Mouse (Mus musculus) CH12.LX (cell line): ENCODE data around the gene Mpv17l2. TPM values are rescaled to one million over a fixed set of nuclear protein-coding genes. Genes with fewer than 3 reads are reported as not detected.

Experiments used
- DNase-seq: peaks from one replicate; pipeline ENCODE4 v3.0.0-alpha.2; 2013; ENCODE audit errors: extremely low read depth
- H3K27ac ChIP-seq: 2 replicates; pipeline ENCODE4 v1.5.1; 2012; ENCODE audit warnings: low read depth, mild to moderate bottlenecking, control low read depth, moderate library complexity; ENCODE audit not compliant: insufficient read depth
- H3K27me3 ChIP-seq: replicated peaks from 2 replicates; pipeline ENCODE3; 2012; ENCODE audit warnings: inconsistent platforms
- H3K36me3 ChIP-seq, 2 experiments: replicated peaks in 1 of 2; 2 replicates each; pipeline versions ENCODE3 to v1.6.1; 2012; ENCODE audit warnings: inconsistent platforms in 1 of 2, low read length in 1 of 2, mild to moderate bottlenecking in 1 of 2, mixed read lengths in 1 of 2, moderate library complexity in 1 of 2; ENCODE audit not compliant: control insufficient read depth in 1 of 2, insufficient read depth in 1 of 2
- H3K4me1 ChIP-seq, 2 experiments: 2 replicates each; pipeline ENCODE4 v1.6.1; 2012; ENCODE audit warnings: inconsistent platforms in 1 of 2, moderate library complexity in 1 of 2; ENCODE audit not compliant: insufficient read depth in 2 of 2, control insufficient read depth in 1 of 2
- H3K4me2 ChIP-seq: 2 replicates; pipeline ENCODE4 v1.6.1; 2012; ENCODE audit warnings: low read depth, mild to moderate bottlenecking, control low read depth; ENCODE audit not compliant: poor library complexity, insufficient read depth, severe bottlenecking
- H3K4me3 ChIP-seq, 3 experiments: fragments of 150-350 bp in 1 of 3; sonication (generic) in 1 of 3; replicated peaks in 1 of 3; 2 replicates each; pipeline versions ENCODE3 to v1.5.1; 2011 to 2012; ENCODE audit warnings: low read depth in 2 of 3, low read length in 2 of 3, mild to moderate bottlenecking in 2 of 3, moderate library complexity in 2 of 3, control low read depth in 1 of 3, improper control_type of control experiment in 1 of 3, inconsistent platforms in 1 of 3, mixed read lengths in 1 of 3; ENCODE audit not compliant: poor library complexity in 1 of 3
- H3K79me2 ChIP-seq: replicated peaks from 2 replicates; pipeline ENCODE4 v1.6.1; 2012; ENCODE audit warnings: mild to moderate bottlenecking, moderate library complexity; ENCODE audit not compliant: control insufficient read depth, poor library complexity, insufficient read depth, severe bottlenecking; ENCODE audit errors: extremely low read depth
- H3K9ac ChIP-seq: 2 replicates; pipeline ENCODE4 v1.6.1; 2012; ENCODE audit warnings: low read depth, mild to moderate bottlenecking, control low read depth, moderate library complexity; ENCODE audit not compliant: insufficient read depth
- H3K9me3 ChIP-seq: replicated peaks from 2 replicates; pipeline ENCODE3; 2012; ENCODE audit warnings: low read length, inconsistent platforms, mixed read lengths
- CHD2 ChIP-seq: IDR thresholded peaks from 2 replicates; pipeline ENCODE4 v1.6.1; 2011; ENCODE audit warnings: low read length, improper control_type of control experiment
- E2F4 ChIP-seq: IDR thresholded peaks from 2 replicates; pipeline ENCODE4 v1.6.1; 2011; ENCODE audit warnings: low read depth, low read length, improper control_type of control experiment; ENCODE audit not compliant: insufficient replicate concordance
- EP300 ChIP-seq: IDR thresholded peaks from 2 replicates; pipeline ENCODE4 v1.6.1; 2011; ENCODE audit warnings: low read length, improper control_type of control experiment
- HCFC1 ChIP-seq: IDR thresholded peaks from 2 replicates; pipeline ENCODE4 v1.6.1; 2012; ENCODE audit warnings: low read depth, mild to moderate bottlenecking, inconsistent platforms, low read length, improper control_type of control experiment
- IRF4 ChIP-seq: IDR thresholded peaks from 2 replicates; pipeline ENCODE4 v1.6.1; 2014; ENCODE audit warnings: low read depth, mild to moderate bottlenecking, inconsistent platforms, low read length, improper control_type of control experiment
- JUND ChIP-seq: conservative IDR thresholded peaks from 2 replicates; pipeline ENCODE4 v1.6.1; 2011; ENCODE audit warnings: low read depth, low read length, improper control_type of control experiment
- MAFK ChIP-seq: IDR thresholded peaks from 2 replicates; pipeline ENCODE4 v1.6.1; 2011; ENCODE audit warnings: low read length, improper control_type of control experiment; ENCODE audit not compliant: insufficient replicate concordance
- MAX ChIP-seq: IDR thresholded peaks from 2 replicates; pipeline ENCODE4 v1.6.1; 2011; ENCODE audit warnings: low read length, improper control_type of control experiment
- MAZ ChIP-seq: IDR thresholded peaks from 2 replicates; pipeline ENCODE4 v1.6.1; 2012; ENCODE audit warnings: low read depth, mild to moderate bottlenecking, inconsistent platforms, low read length, improper control_type of control experiment, moderate library complexity
- MYC ChIP-seq: IDR thresholded peaks from 2 replicates; pipeline ENCODE4 v1.6.1; 2011; ENCODE audit warnings: low read depth, mild to moderate bottlenecking, improper control_type of control experiment, low read length
- NELFE ChIP-seq: IDR thresholded peaks from 2 replicates; pipeline ENCODE4 v1.6.1; 2011; ENCODE audit warnings: low read depth, low read length, improper control_type of control experiment
- NRF1 ChIP-seq: IDR thresholded peaks from 2 replicates; pipeline ENCODE4 v1.6.1; 2014; ENCODE audit warnings: low read depth, mild to moderate bottlenecking, inconsistent platforms, low read length, improper control_type of control experiment, moderate library complexity
- PAX5 ChIP-seq: IDR thresholded peaks from 2 replicates; pipeline ENCODE4 v1.6.1; 2012; ENCODE audit warnings: low read length, inconsistent platforms, mixed read lengths
- POLR2A ChIP-seq: IDR thresholded peaks from 2 replicates; pipeline ENCODE4 v1.6.1; 2011; ENCODE audit warnings: low read depth, mild to moderate bottlenecking, improper control_type of control experiment, low read length
- RAD21 ChIP-seq: IDR thresholded peaks from 2 replicates; pipeline ENCODE4 v1.6.1; 2011; ENCODE audit warnings: low read depth, mild to moderate bottlenecking, low read length, improper control_type of control experiment, moderate library complexity
- RCOR1 ChIP-seq: conservative IDR thresholded peaks from 2 replicates; pipeline ENCODE4 v1.6.1; 2012; ENCODE audit warnings: low read depth, mild to moderate bottlenecking, inconsistent platforms, low read length, improper control_type of control experiment
- SIN3A ChIP-seq: IDR thresholded peaks from 2 replicates; pipeline ENCODE4 v1.6.1; 2012; ENCODE audit warnings: low read length, improper control_type of control experiment, inconsistent platforms
- SMC3 ChIP-seq: IDR thresholded peaks from 2 replicates; pipeline ENCODE4 v1.6.1; 2011; ENCODE audit warnings: low read depth, low read length, improper control_type of control experiment
- TBP ChIP-seq: conservative IDR thresholded peaks from 2 replicates; pipeline ENCODE4 v1.6.1; 2011; ENCODE audit warnings: low read depth, low read length, improper control_type of control experiment
- UBTF ChIP-seq: IDR thresholded peaks from 2 replicates; pipeline ENCODE4 v1.6.1; 2012; ENCODE audit warnings: low read depth, mild to moderate bottlenecking, inconsistent platforms, low read length, improper control_type of control experiment, moderate library complexity
- ZC3H11A ChIP-seq: IDR thresholded peaks from 2 replicates; pipeline ENCODE4 v1.6.1; 2012; ENCODE audit warnings: low read depth, mild to moderate bottlenecking, inconsistent platforms, low read length, improper control_type of control experiment
- ZMIZ1 ChIP-seq: IDR thresholded peaks from 2 replicates; pipeline ENCODE4 v1.6.1; 2012; ENCODE audit warnings: low read depth, mild to moderate bottlenecking, inconsistent platforms, low read length, improper control_type of control experiment
- ZNF384 ChIP-seq: IDR thresholded peaks from 2 replicates; pipeline ENCODE4 v1.6.1; 2012; ENCODE audit warnings: low read depth, low read length, improper control_type of control experiment, inconsistent platforms
- dilution Hi-C: fragments of 300-500 bp; cut with MboI; formaldehyde crosslinking; loops from 2 replicates; pipeline ENCODE4 v1.14.3; 2020; ENCODE audit warnings: low sequenced_read_pairs; ENCODE audit not compliant: extremely low pct_unique_long_range_greater_than_20kb, extremely low pct_ligation_motif_present
- in situ Hi-C: fragments of 300-500 bp; cut with MboI; formaldehyde crosslinking; loops from 3 replicates; pipeline ENCODE4 v1.14.3; 2019; ENCODE audit warnings: low sequenced_read_pairs, low pct_ligation_motif_present, low pct_unique_long_range_greater_than_20kb, mixed read lengths
- polyA plus RNA-seq: library from polyadenylated mRNA; unstranded; fragments of >175 nt; gene quantifications from 2 replicates; pipeline ENCODE4 v1.2.1, GENCODE M21; 2012; ENCODE audit warnings: low read depth; ENCODE audit not compliant: insufficient read length
- total RNA-seq, 2 experiments: library from RNA; depleted of rRNA; stranded (reverse); fragments of 300-350 nt in 1 of 2; fragments of >200 nt in 1 of 2; gene quantifications; 2 replicates each; pipeline ENCODE4 v1.2.3; 2012 to 2014

Gene Mpv17l2
- total and polyA plus RNA-seq, 3 experiments: 25.3 to 36.1 (median 27.1) TPM

DNA sequence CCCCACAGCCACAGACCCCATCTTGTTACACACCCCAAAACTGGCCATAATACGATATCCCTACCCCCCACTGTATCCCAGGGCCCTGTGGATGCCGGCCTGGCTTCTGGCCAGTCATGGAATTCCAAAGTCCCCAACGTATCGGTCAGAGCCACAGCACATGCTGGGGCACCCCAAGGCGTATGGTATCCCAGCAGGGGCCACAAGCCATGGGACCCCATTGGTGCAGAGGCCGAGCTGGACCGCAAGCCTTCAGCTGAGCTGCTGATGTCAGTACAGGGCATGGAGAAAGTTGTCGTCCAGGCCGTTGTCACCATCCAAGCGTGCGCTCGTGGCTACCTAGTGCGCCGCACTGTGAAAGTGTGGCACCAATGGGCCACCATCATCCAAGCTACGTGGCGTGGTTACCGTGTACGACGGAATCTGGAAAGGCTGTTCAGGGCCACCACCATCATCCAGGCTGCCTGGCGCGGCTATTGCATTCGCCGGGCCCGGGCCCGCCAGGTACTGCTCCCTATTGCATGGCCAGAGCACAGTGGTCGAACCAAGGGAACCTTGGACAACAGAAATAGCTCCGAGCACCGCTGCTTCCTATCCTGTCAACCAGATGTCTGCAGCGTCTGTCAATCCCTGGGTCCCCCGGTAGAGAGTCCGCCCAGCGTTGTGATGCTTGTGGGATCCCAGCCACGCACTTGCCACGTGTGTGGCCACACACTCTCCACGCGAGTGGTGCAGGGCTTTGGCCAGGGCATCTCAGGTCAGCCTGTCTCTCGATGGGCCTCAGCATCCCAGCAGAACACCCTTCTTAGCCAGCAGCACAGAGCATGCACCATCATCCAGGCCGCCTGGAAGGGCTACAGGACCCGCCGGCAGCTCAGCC is 44.0 kb downstream of the Mpv17l2 start:
- Histone ChIP-seq H3K79me2 (no peaks in the 10 kb centered on the region), H3K9me3 (no peaks in the 10 kb centered on the region), H3K9ac (no peak overlapping the region), H3K4me2 (no peak overlapping the region), H3K36me3 (no peaks in the 10 kb centered on the region), H3K4me3 (no peak overlapping the region), H3K27me3 (peaks cover 13% of the 10 kb centered on the region), H3K27ac (no peak overlapping the region), H3K4me1 (peaks cover 0 to 20% of the 10 kb centered on the region in 2 experiments; a peak in 3 of 4 replicates)
- TF ChIP-seq CHD2 (no peak), ZMIZ1 (no peak), ZC3H11A (no peak), UBTF (no peak), POLR2A (no peak), PAX5 (no peak)
- in situ Hi-C loops: loop anchor here (5.0 to 10.0 kb wide), 3 partner anchors 36 to 128 kb away; partner anchors contain the start of genes Pgpep1 and Rab3a
- no peak for DNase-seq
- dilution Hi-C loops: no loop called here

DNA sequence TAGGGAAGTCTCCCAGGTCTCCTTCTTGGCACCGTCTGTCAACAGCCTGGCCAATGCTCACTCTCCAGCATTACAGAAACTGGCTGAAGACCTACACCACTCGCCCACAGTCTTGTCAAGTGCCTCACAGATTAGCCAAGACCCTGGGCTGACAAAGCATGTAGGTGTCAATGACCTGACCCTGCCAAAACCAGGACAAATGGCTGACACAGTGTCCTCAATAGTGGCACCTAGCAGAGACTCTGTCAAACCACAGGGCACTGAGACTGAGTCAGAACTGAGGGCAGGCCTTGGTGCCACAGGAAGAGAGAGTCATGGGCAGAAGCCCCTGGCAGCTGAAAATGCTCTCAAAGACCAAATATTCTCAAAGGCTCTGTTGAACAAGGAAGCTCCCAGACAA is 45.7 kb downstream of the Mpv17l2 start:
- Histone ChIP-seq H3K4me2 (no peak overlapping the region), H3K27ac (no peak overlapping the region), H3K27me3 (peaks cover 13% of the 10 kb centered on the region), H3K9me3 (no peaks in the 10 kb centered on the region), H3K36me3 (peaks cover 0 to 12% of the 10 kb centered on the region in 2 experiments), H3K79me2 (no peaks in the 10 kb centered on the region), H3K9ac (no peak overlapping the region), H3K4me1 (peaks cover 0 to 11% of the 10 kb centered on the region in 2 experiments; a peak in 3 of 4 replicates), H3K4me3 (no peak overlapping the region)
- TF ChIP-seq IRF4 (no peak), NELFE (no peak), SMC3 (no peak), HCFC1 (no peak), POLR2A (no peak), TBP (no peak), MAX (no peak), RAD21 (no peak), EP300 (no peak), MAZ (no peak), JUND (no peak), NRF1 (no peak), RCOR1 (no peak), MAFK (no peak), SIN3A (no peak), MYC (no peak), E2F4 (no peak), ZNF384 (no peak)
- in situ Hi-C loops (loop anchor here (5.0 to 10.0 kb wide), 3 partner anchors 37 to 130 kb away; partner anchors contain the start of genes Pgpep1 and Rab3a), dilution Hi-C loops (no loop called here)
- no peak for DNase-seq
